Mouse (Mus musculus) ovary, postnatal 14 days (tissue): ENCODE data around the gene Slc35d3.
A peak's percentile ranks its signal among the peaks of the same experiment; 100 is the strongest.

ENCODE experiments used
- DNase-seq: peaks from one replicate; pipeline ENCODE4 v3.0.0; 2022; ENCODE audit warnings: low spot score

The Slc35d3 gene

GRCm38 (mm10) chr10:19850998-19851691, at the start of gene Slc35d3:
Gene Slc35d3, minus strand, starts transcription at chr10:19851459.
- DNase-seq, result no peak

- DNase-seq, result no peak
Observed at GRCm38 (mm10) chr10:19900191-19900590, 48.9 kb upstream of the Slc35d3 start.

GRCm38 (mm10) chr10:19893976-19894375, 42.7 kb upstream of the Slc35d3 start:
- peak; percentile 30 for DNase-seq

- no peak for DNase-seq
Observed at GRCm38 (mm10) chr10:19893146-19893545, 41.9 kb upstream of the Slc35d3 start.

GRCm38 (mm10) chr10:19891686-19892085, 40.4 kb upstream of the Slc35d3 start:
- no peak for DNase-seq

- no peak for DNase-seq
Observed at GRCm38 (mm10) chr10:19889908-19890307, 38.6 kb upstream of the Slc35d3 start.

- no peak for DNase-seq
Observed at GRCm38 (mm10) chr10:19886249-19886648, 35.0 kb upstream of the Slc35d3 start.

GRCm38 (mm10) chr10:19884409-19884808, 33.1 kb upstream of the Slc35d3 start:
- DNase-seq, result no peak

GRCm38 (mm10) chr10:19880437-19880836, 29.2 kb upstream of the Slc35d3 start:
- DNase-seq, result no peak

GRCm38 (mm10) chr10:19879161-19879560, 27.9 kb upstream of the Slc35d3 start:
- DNase-seq, result no peak

GRCm38 (mm10) chr10:19877679-19878078, 26.4 kb upstream of the Slc35d3 start:
- DNase-seq, result no peak

GRCm38 (mm10) chr10:19877257-19877656, 26.0 kb upstream of the Slc35d3 start:
- DNase-seq, result no peak

- no peak for DNase-seq
Observed at GRCm38 (mm10) chr10:19876669-19877068, 25.4 kb upstream of the Slc35d3 start.

GRCm38 (mm10) chr10:19875346-19875745, 24.1 kb upstream of the Slc35d3 start:
- no peak for DNase-seq

GRCm38 (mm10) chr10:19855597-19856306, 4.5 kb upstream of the Slc35d3 start:
- no peak for DNase-seq

- DNase-seq, result no peak
Observed at GRCm38 (mm10) chr10:19853609-19854008, 2.4 kb upstream of the Slc35d3 start.

- no peak for DNase-seq
Observed at GRCm38 (mm10) chr10:19852776-19853175, 1.5 kb upstream of the Slc35d3 start.

GRCm38 (mm10) chr10:19850544-19850997, 688 bp downstream of the Slc35d3 start:
- no peak for DNase-seq

GRCm38 (mm10) chr10:19849771-19850365, 1.4 kb downstream of the Slc35d3 start:
- no peak for DNase-seq

- no peak for DNase-seq
Observed at GRCm38 (mm10) chr10:19848928-19849770, 2.1 kb downstream of the Slc35d3 start.

- no peak for DNase-seq
Observed at GRCm38 (mm10) chr10:19839836-19840235, 11.4 kb downstream of the Slc35d3 start.
